Mouse (Mus musculus): ENCODE measurements around the gene Trh.

Trh gene

GRCm38 (mm10) chr6:92222021-92222420 is 22.4 kb downstream of the Trh start:
- no peak for DNase-seq (ENCODE audit: low spot score)

GRCm38 (mm10) chr6:92221604-92222003 is 22.8 kb downstream of the Trh start:
- DNase-seq (ENCODE audit: low spot score) = no peak

- peak; percentile 7 for DNase-seq (ENCODE audit: low spot score)
These were observed 25.0 kb downstream of the Trh start for GRCm38 (mm10) chr6:92219445-92219844.

- DNase-seq (ENCODE audit: low spot score) = peak; percentile 93
These were observed 29.5 kb downstream of the Trh start, which contains the start of gene Rbsn for GRCm38 (mm10) chr6:92214773-92215449. TSS of gene Rbsn (minus strand) at chr6:92214925.

- DNase-seq (ENCODE audit: low spot score) = no peak
These were observed 30.2 kb downstream of the Trh start for GRCm38 (mm10) chr6:92214055-92214772.

GRCm38 (mm10) chr6:92199414-92199813 is 45.0 kb downstream of the Trh start:
- no peak for DNase-seq (ENCODE audit: low spot score)
